Mouse (Mus musculus) G1E (cell line): Measurements from ENCODE around the gene Abl1. TPM values are rescaled to one million over a fixed set of nuclear protein-coding genes. Genes with fewer than 3 reads are reported as not detected.

Experiments
- ATAC-seq: 2 replicates; pipeline ENCODE4 v1.8.0; 2016; ENCODE audit warnings: mild to moderate bottlenecking; ENCODE audit not compliant: insufficient number of reproducible peaks, poor library complexity, low FRiP score, severe bottlenecking; ENCODE audit errors: extremely low read depth
- DNase-seq: peaks from one replicate; pipeline ENCODE4 v3.0.0; 2012; ENCODE audit warnings: low spot score
- H3K27me3 ChIP-seq: 2 replicates; pipeline ENCODE4 v1.6.1; 2012; ENCODE audit warnings: mild to moderate bottlenecking, low read length, inconsistent platforms; ENCODE audit not compliant: insufficient read depth
- H3K36me3 ChIP-seq: replicated peaks from 2 replicates; pipeline ENCODE3; 2012; ENCODE audit warnings: mild to moderate bottlenecking, inconsistent platforms
- H3K4me1 ChIP-seq: 2 replicates; pipeline ENCODE4 v1.6.1; 2012; ENCODE audit warnings: low read depth, low read length, inconsistent platforms, mixed read lengths; ENCODE audit not compliant: insufficient read depth
- H3K4me3 ChIP-seq: 2 replicates; pipeline ENCODE4 v1.5.1; 2012; ENCODE audit warnings: low read depth, mild to moderate bottlenecking, inconsistent platforms, low read length, moderate library complexity, mixed read lengths
- H3K9me3 ChIP-seq: replicated peaks from 2 replicates; pipeline ENCODE4 v1.6.1; 2012; ENCODE audit warnings: inconsistent platforms
- CTCF ChIP-seq: IDR thresholded peaks from 2 replicates; pipeline ENCODE4 v1.5.1; 2012; ENCODE audit warnings: low read depth, low read length, inconsistent platforms, mixed read lengths
- GATA1 ChIP-seq: IDR thresholded peaks from 2 replicates; pipeline ENCODE4 v1.6.1; 2012; ENCODE audit warnings: borderline replicate concordance, low read length, inconsistent platforms, mixed read lengths
- GATA2 ChIP-seq: IDR thresholded peaks from 2 replicates; pipeline ENCODE4 v1.6.1; 2012; ENCODE audit warnings: low read depth, low read length, inconsistent platforms, borderline replicate concordance
- POLR2AphosphoS5 ChIP-seq: IDR thresholded peaks from 2 replicates; pipeline ENCODE4 v1.6.1; 2012; ENCODE audit warnings: low read depth, low read length, inconsistent platforms; ENCODE audit not compliant: insufficient replicate concordance
- TAL1 ChIP-seq: conservative IDR thresholded peaks from 2 replicates; pipeline ENCODE4 v1.6.1; 2012; ENCODE audit warnings: low read depth, low read length, inconsistent platforms, mixed read lengths
- polyA plus RNA-seq: library from polyadenylated mRNA; stranded (reverse); fragments of >175 nt; gene quantifications from 2 replicates; pipeline ENCODE4 v1.2.3, GENCODE M21; 2012
- total RNA-seq, 2 experiments: library from RNA; stranded (forward) in 1 of 2; stranded (reverse) in 1 of 2; fragments of 200-1000 nt in 1 of 2; fragments of >200 nt in 1 of 2; fragmentation: Nextera tagmentation in 1 of 2; gene quantifications; 2 replicates each; pipeline ENCODE4 v1.2.3; 2014 to 2017

The Abl1 gene
- total and polyA plus RNA-seq, 3 experiments, result 22.3 to 66.4 (median 58.4) TPM

- DNase-seq, result no peak
- Histone ChIP-seq H3K4me1 (no peaks in the 10 kb centered on the region), H3K27me3 (peaks cover 40% of the 10 kb centered on the region; the same call in 1 of the 2 replicates), H3K4me3 (no peak overlapping the region), H3K36me3 (no peaks in the 10 kb centered on the region), H3K9me3 (no peaks in the 10 kb centered on the region)
- TF ChIP-seq POLR2AphosphoS5 (no peak), CTCF (no peak), GATA1 (no peak), GATA2 (no peak), TAL1 (no peak)
- ATAC-seq, result no peak
These were observed 148.8 kb downstream of the Abl1 start for GRCm38 (mm10) chr2:31836985-31837384.

- ATAC-seq, result no peak
- DNase-seq, result no peak
- H3K4me3 ChIP-seq, result no peak overlapping the region
- no peaks in the 10 kb centered on the region for H3K9me3 ChIP-seq
- H3K27me3 ChIP-seq, result peaks cover 36% of the 10 kb centered on the region; the same call in 1 of the 2 replicates
- TF ChIP-seq CTCF, result no peak
- no peak for TF ChIP-seq POLR2AphosphoS5
- no peak for TF ChIP-seq TAL1
- H3K4me1 ChIP-seq, result no peaks in the 10 kb centered on the region
- no peaks in the 10 kb centered on the region for H3K36me3 ChIP-seq
These were observed 150.7 kb downstream of the Abl1 start for GRCm38 (mm10) chr2:31838868-31839267.

GRCm38 (mm10) chr2:31844729-31845136 is 156.6 kb downstream of the Abl1 start:
- Histone ChIP-seq H3K27me3 (peaks cover 24% of the 10 kb centered on the region; the same call in 1 of the 2 replicates), H3K4me1 (peaks cover 5% of the 10 kb centered on the region), H3K4me3 (no peak overlapping the region), H3K9me3 (no peaks in the 10 kb centered on the region), H3K36me3 (no peaks in the 10 kb centered on the region)
- TF ChIP-seq GATA2 (no peak), POLR2AphosphoS5 (no peak), CTCF (no peak), TAL1 (no peak), GATA1 (no peak)
- no peak for DNase-seq
- no peak for ATAC-seq

GRCm38 (mm10) chr2:31845512-31845895 is 157.3 kb downstream of the Abl1 start:
- H3K9me3 ChIP-seq, result no peaks in the 10 kb centered on the region
- H3K36me3 ChIP-seq, result no peaks in the 10 kb centered on the region
- H3K4me3 ChIP-seq, result no peak overlapping the region
- H3K4me1 ChIP-seq, result peaks cover 5% of the 10 kb centered on the region
- peaks cover 20% of the 10 kb centered on the region; the same call in 1 of the 2 replicates for H3K27me3 ChIP-seq
- no peak for ATAC-seq
- no peak for TF ChIP-seq GATA2
- no peak for TF ChIP-seq GATA1
- TF ChIP-seq POLR2AphosphoS5, result no peak
- TF ChIP-seq CTCF, result no peak
- no peak for TF ChIP-seq TAL1
- no peak for DNase-seq

GRCm38 (mm10) chr2:31845896-31846691 is 157.9 kb downstream of the Abl1 start, which contains the start of gene Fibcd1:
Gene Fibcd1 (minus strand): TSS chr2:31846005.
- no peaks in the 10 kb centered on the region for H3K36me3 ChIP-seq
- no peak for DNase-seq
- H3K9me3 ChIP-seq, result no peaks in the 10 kb centered on the region
- ATAC-seq, result no peak
- no peak within 1 kb of the TSS for H3K4me3 ChIP-seq
- TF ChIP-seq GATA1 (no peak), GATA2 (no peak), POLR2AphosphoS5 (no peak), CTCF (no peak), TAL1 (no peak)
- peaks cover 20% of the 10 kb centered on the region; the same call in 1 of the 2 replicates for H3K27me3 ChIP-seq
- H3K4me1 ChIP-seq, result peaks cover 5% of the 10 kb centered on the region

GRCm38 (mm10) chr2:31846692-31847660 is 158.8 kb downstream of the Abl1 start:
- no peaks in the 10 kb centered on the region for H3K9me3 ChIP-seq
- no peaks in the 10 kb centered on the region for H3K36me3 ChIP-seq
- H3K4me3 ChIP-seq, result no peak overlapping the region
- peaks cover 5% of the 10 kb centered on the region for H3K4me1 ChIP-seq
- peaks cover 20% of the 10 kb centered on the region; the same call in 1 of the 2 replicates for H3K27me3 ChIP-seq
- no peak for DNase-seq
- no peak for ATAC-seq
- TF ChIP-seq GATA1 (no peak), TAL1 (no peak), POLR2AphosphoS5 (no peak), CTCF (no peak), GATA2 (no peak)
